Mouse (Mus musculus) limb, embryonic 12.5 days (tissue): Measurements from ENCODE around the gene Tmcc3. TPM values are rescaled to one million over a fixed set of nuclear protein-coding genes. Genes with fewer than 3 reads are reported as not detected.

Source experiments
- ATAC-seq: fragments of 200-750 bp; cut with Nextera tagmentation; 2 replicates; pipeline ENCODE4 v1.8.0; 2017; ENCODE audit warnings: low read depth, moderate TSS enrichment; ENCODE audit not compliant: insufficient number of reproducible peaks, insufficient read depth, low FRiP score, low TSS enrichment
- H3K27ac ChIP-seq: fragments of 300-500 bp; sonication (generic); 2 replicates; pipeline ENCODE4 v1.5.1; 2016; ENCODE audit warnings: mild to moderate bottlenecking, moderate library complexity
- H3K27me3 ChIP-seq: fragments of 300-500 bp; sonication (generic); 2 replicates; pipeline ENCODE4 v1.6.1; 2016; ENCODE audit warnings: mild to moderate bottlenecking, moderate library complexity
- H3K36me3 ChIP-seq: fragments of 300-500 bp; sonication (generic); 2 replicates; pipeline ENCODE4 v1.6.1; 2016; ENCODE audit warnings: mild to moderate bottlenecking, moderate library complexity
- H3K4me1 ChIP-seq: fragments of 300-500 bp; sonication (generic); replicated peaks from 2 replicates; pipeline ENCODE4 v1.6.1; 2016
- H3K4me2 ChIP-seq: fragments of 300-500 bp; sonication (generic); 2 replicates; pipeline ENCODE4 v1.6.1; 2016; ENCODE audit warnings: mild to moderate bottlenecking, moderate library complexity
- H3K4me3 ChIP-seq: fragments of 300-500 bp; sonication (generic); replicated peaks from 2 replicates; pipeline ENCODE4 v1.5.1; 2016; ENCODE audit warnings: mild to moderate bottlenecking
- H3K9ac ChIP-seq: fragments of 300-500 bp; sonication (generic); replicated peaks from 2 replicates; pipeline ENCODE4 v1.6.1; 2016; ENCODE audit warnings: mild to moderate bottlenecking, moderate library complexity
- H3K9me3 ChIP-seq: fragments of 300-500 bp; sonication (generic); 2 replicates; pipeline ENCODE4 v1.6.1; 2016; ENCODE audit warnings: mild to moderate bottlenecking, moderate library complexity
- WGBS: fragments of 180-500 bp; shearing (Covaris S2); methylation state at CpG from one replicate; pipeline ENCODE4 v1.1.7; 2016; 5-methylcytosine and 5-hydroxymethylcytosine counted together
- polyA plus RNA-seq: library from polyadenylated mRNA; unstranded; fragments of >200 nt; fragmentation: Nextera tagmentation; extraction: Ambion mirVana; gene quantifications from 2 replicates; pipeline ENCODE4 v1.2.1, GENCODE M21; 2016

Gene Tmcc3
- polyA plus RNA-seq, 1 experiment from 2014 or later: 9.5 TPM

DNA sequence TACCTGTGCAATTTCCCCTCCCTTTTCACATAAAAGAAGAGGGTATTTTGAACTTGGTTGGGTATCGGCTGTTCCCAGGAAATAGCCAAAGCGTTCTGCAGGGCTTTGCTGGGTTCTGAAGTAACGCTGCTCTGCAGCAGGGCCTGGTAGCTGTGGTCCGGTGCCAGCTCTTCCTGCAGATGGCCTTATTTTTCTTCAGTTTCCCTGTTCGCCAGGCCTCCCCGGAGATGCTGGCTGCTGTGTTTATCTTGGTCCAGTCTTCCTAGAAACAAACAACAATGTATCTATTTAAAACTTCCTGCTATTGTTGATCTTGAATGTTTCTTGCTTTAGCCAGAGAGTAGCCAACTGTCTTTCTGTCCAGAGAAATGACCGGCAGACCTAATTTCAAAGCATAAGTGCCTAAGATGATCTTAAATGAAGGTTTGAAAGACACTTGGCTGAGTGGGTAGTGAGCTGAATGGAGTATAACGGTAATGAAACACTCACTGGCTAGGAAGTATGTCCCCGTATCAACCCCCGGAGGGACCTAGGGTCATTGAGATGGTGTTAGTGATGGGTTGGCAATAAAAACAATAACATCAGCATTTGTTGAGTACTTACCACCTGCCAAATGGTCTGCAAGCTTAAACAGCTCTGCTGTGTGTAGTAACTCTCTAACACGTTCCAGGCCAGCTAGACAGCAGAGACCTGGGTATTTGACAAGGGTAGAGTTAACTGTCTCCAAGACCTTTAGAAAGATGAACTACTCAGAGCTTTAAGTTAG lies 39.3 kb downstream of the Tmcc3 start:
- Histone ChIP-seq H3K9ac (no peak overlapping the region), H3K4me1 (peaks cover 7% of the 10 kb centered on the region), H3K27me3 (no peaks in the 10 kb centered on the region), H3K27ac (no peak overlapping the region), H3K4me2 (no peak overlapping the region), H3K9me3 (no peaks in the 10 kb centered on the region), H3K4me3 (no peak overlapping the region), H3K36me3 (no peaks in the 10 kb centered on the region)
- ATAC-seq: no peak
- 60% methylated on average over 11 of the region's 11 CpGs for WGBS

GRCm38 (mm10) chr10:94352172-94352876 lies 40.6 kb downstream of the Tmcc3 start:
- H3K36me3 ChIP-seq: no peaks in the 10 kb centered on the region
- no peak overlapping the region for H3K27ac ChIP-seq
- H3K4me1 ChIP-seq: peaks cover 7% of the 10 kb centered on the region
- no peaks in the 10 kb centered on the region for H3K9me3 ChIP-seq
- no peak overlapping the region for H3K9ac ChIP-seq
- WGBS: 92% methylated on average over 7 of the region's 7 CpGs
- ATAC-seq: no peak
- no peak overlapping the region for H3K4me2 ChIP-seq
- H3K4me3 ChIP-seq: no peak overlapping the region
- no peaks in the 10 kb centered on the region for H3K27me3 ChIP-seq

GRCm38 (mm10) chr10:94352877-94353853 lies 41.4 kb downstream of the Tmcc3 start:
- ATAC-seq: no peak
- 85% methylated on average over 9 of the region's 9 CpGs for WGBS
- H3K9ac ChIP-seq: no peak overlapping the region
- H3K36me3 ChIP-seq: no peaks in the 10 kb centered on the region
- no peaks in the 10 kb centered on the region for H3K9me3 ChIP-seq
- H3K4me3 ChIP-seq: no peak overlapping the region
- H3K27ac ChIP-seq: no peak overlapping the region
- H3K4me1 ChIP-seq: peaks cover 7% of the 10 kb centered on the region
- no peaks in the 10 kb centered on the region for H3K27me3 ChIP-seq
- no peak overlapping the region for H3K4me2 ChIP-seq

DNA sequence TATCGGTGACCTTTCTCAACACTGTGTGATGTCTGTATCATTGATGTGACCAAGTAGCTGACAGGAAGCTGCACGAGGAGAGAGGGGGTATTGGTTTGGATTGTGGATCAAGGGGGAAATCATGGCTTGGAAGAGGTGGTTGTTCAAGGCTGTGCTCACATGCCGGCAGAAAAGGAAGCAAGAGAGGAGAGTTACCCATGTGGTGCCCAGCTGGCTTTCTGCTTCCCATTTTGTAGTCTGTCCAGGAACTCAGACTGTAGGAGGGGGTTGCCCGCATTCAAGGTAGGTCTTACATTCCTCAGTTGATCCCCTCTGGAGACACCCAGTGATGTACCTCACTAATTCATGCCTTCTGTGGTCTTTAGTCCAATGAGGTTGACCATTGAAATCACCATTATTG lies 42.3 kb downstream of the Tmcc3 start:
- Histone ChIP-seq H3K36me3 (no peaks in the 10 kb centered on the region), H3K27ac (no peak overlapping the region), H3K9ac (no peak overlapping the region), H3K4me2 (no peak overlapping the region), H3K4me1 (peaks cover 7% of the 10 kb centered on the region), H3K4me3 (no peak overlapping the region), H3K9me3 (no peaks in the 10 kb centered on the region), H3K27me3 (no peaks in the 10 kb centered on the region)
- ATAC-seq: no peak
- 57% methylated on average over 4 of the region's 4 CpGs for WGBS

DNA sequence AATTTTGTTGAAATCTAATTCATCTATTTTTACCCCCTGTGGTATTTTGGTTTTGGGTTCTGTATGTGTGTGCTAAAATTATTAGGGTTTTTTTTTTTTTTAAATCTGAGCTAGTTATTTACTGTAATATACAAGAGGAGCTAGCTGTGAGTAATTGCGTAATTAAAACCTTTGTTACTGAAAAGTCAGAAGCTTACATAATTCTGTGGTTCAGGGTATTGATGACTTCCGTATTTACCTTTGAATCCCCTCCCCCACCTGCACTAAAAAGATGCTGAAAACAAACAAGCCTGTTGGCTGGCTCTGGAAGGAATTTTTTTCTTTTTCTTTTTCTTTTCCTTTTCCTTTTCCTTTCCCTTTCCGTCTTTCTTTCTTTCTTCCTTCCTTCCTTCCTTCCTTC lies 42.7 kb downstream of the Tmcc3 start:
- Histone ChIP-seq H3K4me3 (no peak overlapping the region), H3K4me1 (peaks cover 7% of the 10 kb centered on the region), H3K9ac (no peak overlapping the region), H3K4me2 (no peak overlapping the region), H3K27me3 (no peaks in the 10 kb centered on the region), H3K27ac (no peak overlapping the region), H3K36me3 (no peaks in the 10 kb centered on the region), H3K9me3 (no peaks in the 10 kb centered on the region)
- 77% methylated on average over 3 of the region's 3 CpGs for WGBS
- no peak for ATAC-seq

DNA sequence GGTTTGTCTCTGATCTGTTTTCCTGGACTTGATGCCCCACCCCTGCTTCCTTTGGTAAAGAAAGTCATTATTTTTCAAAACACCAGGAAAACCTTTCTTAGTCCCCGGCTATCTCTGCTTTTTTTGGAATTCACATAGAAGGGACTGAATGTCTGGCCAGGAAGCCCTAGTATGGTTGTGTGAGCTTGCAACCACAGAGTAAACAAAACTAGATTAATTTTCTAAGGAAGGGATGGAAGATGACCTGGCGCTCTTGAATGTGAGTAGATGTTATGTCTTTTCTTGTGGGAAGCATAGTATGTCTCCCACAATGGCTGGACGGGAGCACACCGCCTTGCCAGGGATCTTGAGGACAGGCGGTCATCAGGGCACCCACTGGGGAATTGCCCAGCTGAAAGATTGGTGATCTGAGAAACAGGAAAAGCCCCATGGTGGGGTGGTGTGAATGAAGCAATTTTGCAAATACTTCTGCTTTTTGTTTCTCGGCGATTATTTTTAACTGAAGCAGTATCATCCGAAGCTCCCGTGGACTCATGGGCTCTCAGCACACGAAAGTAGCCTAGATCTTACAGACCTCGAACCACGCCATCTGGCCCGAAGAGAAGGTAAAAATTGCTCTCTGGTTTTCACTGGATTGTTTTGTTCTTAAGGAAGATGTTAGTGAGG lies 44.9 kb downstream of the Tmcc3 start:
- Histone ChIP-seq H3K36me3 (no peaks in the 10 kb centered on the region), H3K9ac (no peak overlapping the region), H3K9me3 (no peaks in the 10 kb centered on the region), H3K27ac (no peak overlapping the region), H3K4me2 (no peak overlapping the region), H3K27me3 (no peaks in the 10 kb centered on the region), H3K4me1 (peaks cover 7% of the 10 kb centered on the region), H3K4me3 (no peak overlapping the region)
- 87% methylated on average over 13 of the region's 13 CpGs for WGBS
- no peak for ATAC-seq

DNA sequence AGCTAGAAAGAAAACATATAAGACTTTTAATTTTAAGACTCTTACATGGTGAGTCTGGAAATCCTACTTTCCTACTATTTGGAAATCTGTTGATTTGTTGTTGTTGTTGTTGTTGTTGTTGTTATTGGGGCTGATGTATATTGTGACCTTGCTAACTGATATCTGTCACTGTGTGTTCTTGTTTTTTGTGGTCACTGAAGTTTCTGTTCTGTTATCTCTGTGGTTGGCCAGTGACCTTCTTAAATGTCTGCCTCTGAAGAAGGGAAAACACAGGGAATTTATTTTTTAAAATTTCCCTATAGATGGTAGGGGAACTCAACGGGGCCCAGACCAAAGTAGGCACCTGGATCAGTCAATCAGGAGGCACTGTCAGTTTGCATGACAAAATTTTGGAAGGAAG lies 48.9 kb downstream of the Tmcc3 start:
- no peak overlapping the region for H3K27ac ChIP-seq
- H3K4me3 ChIP-seq: no peak overlapping the region
- H3K27me3 ChIP-seq: no peaks in the 10 kb centered on the region
- H3K4me2 ChIP-seq: no peak overlapping the region
- ATAC-seq: no peak
- H3K36me3 ChIP-seq: no peaks in the 10 kb centered on the region
- no peaks in the 10 kb centered on the region for H3K4me1 ChIP-seq
- H3K9ac ChIP-seq: no peak overlapping the region
- no peaks in the 10 kb centered on the region for H3K9me3 ChIP-seq
- WGBS: 78% methylated on average over 1 of the region's 1 CpGs

DNA sequence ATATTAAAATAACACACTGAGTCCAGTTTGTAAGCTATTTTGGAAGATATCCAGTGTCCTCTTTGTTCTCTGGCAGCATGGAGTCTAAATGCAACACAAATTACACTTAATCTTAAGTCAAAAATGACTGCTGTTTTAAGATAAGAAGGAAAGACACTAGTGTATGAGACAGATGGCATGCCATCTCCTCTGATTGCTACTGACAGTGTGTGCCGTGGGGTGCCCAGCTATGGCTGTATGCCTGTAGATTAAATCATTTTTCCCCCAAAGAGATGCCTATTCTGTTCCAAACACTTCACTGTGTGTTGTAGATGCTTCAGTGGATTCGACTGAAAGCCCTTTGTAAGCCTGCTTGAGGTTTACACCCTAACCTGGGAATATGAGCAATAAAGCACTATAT lies 59.5 kb downstream of the Tmcc3 start:
- no peak overlapping the region for H3K4me3 ChIP-seq
- H3K4me2 ChIP-seq: no peak overlapping the region
- no peaks in the 10 kb centered on the region for H3K4me1 ChIP-seq
- no peak for ATAC-seq
- no peaks in the 10 kb centered on the region for H3K36me3 ChIP-seq
- no peak overlapping the region for H3K9ac ChIP-seq
- 0 out of 2 replicates have a peak, but pooled peaks cover 6% of the 10 kb centered on the region for H3K9me3 ChIP-seq
- no peak overlapping the region for H3K27ac ChIP-seq
- H3K27me3 ChIP-seq: no peaks in the 10 kb centered on the region
- WGBS: 78% methylated on average over 2 of the region's 2 CpGs

DNA sequence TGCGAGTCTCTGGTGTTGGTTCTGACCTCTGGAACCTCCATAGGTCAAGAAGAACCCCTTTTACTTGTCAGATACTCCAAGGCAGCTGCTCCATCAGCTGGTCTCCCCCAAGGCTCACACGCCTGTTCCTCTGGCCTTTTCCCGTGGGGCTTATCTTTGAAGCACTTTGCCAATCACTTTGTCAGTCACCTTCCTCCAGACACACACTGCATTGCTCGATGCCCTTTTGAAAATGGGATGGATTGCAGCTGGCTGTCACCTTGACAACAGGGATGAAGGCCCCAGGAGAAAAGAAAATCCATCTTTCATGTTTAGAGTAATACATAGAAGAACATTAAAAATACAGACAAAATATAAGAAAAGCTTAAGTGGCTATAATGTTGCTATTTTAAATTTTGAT lies 65.2 kb downstream of the Tmcc3 start:
- 66% methylated on average over 4 of the region's 4 CpGs for WGBS
- H3K27me3 ChIP-seq: no peaks in the 10 kb centered on the region
- no peak overlapping the region for H3K4me2 ChIP-seq

GRCm38 (mm10) chr10:94377844-94378243 lies 66.1 kb downstream of the Tmcc3 start:
- peaks cover 3% of the 10 kb centered on the region; the same call in 1 of the 2 replicates for H3K9me3 ChIP-seq
- no peak overlapping the region for H3K4me2 ChIP-seq
- 84% methylated on average over 10 of the region's 10 CpGs for WGBS

More for the DNA sequence above, 65.2 kb downstream of the Tmcc3 start:
- Histone ChIP-seq H3K27ac (no peak overlapping the region), H3K9me3 (peaks cover 3% of the 10 kb centered on the region; the same call in 1 of the 2 replicates), H3K4me1 (no peaks in the 10 kb centered on the region), H3K9ac (no peak overlapping the region), H3K36me3 (no peaks in the 10 kb centered on the region), H3K4me3 (no peak overlapping the region)
- ATAC-seq: no peak

More at GRCm38 (mm10) chr10:94377844-94378243, 66.1 kb downstream of the Tmcc3 start:
- Histone ChIP-seq H3K27me3 (no peaks in the 10 kb centered on the region), H3K4me1 (no peaks in the 10 kb centered on the region), H3K36me3 (no peaks in the 10 kb centered on the region), H3K27ac (no peak overlapping the region), H3K9ac (no peak overlapping the region), H3K4me3 (no peak overlapping the region)
- no peak for ATAC-seq
